Mouse (Mus musculus) G1E (cell line): ENCODE measurements around the gene C1qtnf4. TPM values are rescaled to one million over a fixed set of nuclear protein-coding genes. Genes with fewer than 3 reads are reported as not detected.
A peak's percentile ranks its signal among the peaks of the same experiment; 100 is the strongest.

Experiments
- ATAC-seq: 2 replicates; pipeline ENCODE4 v1.8.0; 2016; ENCODE audit warnings: mild to moderate bottlenecking; ENCODE audit not compliant: insufficient number of reproducible peaks, poor library complexity, low FRiP score, severe bottlenecking; ENCODE audit errors: extremely low read depth
- DNase-seq: peaks from one replicate; pipeline ENCODE4 v3.0.0; 2012; ENCODE audit warnings: low spot score
- H3K27me3 ChIP-seq: 2 replicates; pipeline ENCODE4 v1.6.1; 2012; ENCODE audit warnings: mild to moderate bottlenecking, low read length, inconsistent platforms; ENCODE audit not compliant: insufficient read depth
- H3K36me3 ChIP-seq: replicated peaks from 2 replicates; pipeline ENCODE3; 2012; ENCODE audit warnings: mild to moderate bottlenecking, inconsistent platforms
- H3K4me1 ChIP-seq: 2 replicates; pipeline ENCODE4 v1.6.1; 2012; ENCODE audit warnings: low read depth, low read length, inconsistent platforms, mixed read lengths; ENCODE audit not compliant: insufficient read depth
- H3K4me3 ChIP-seq: 2 replicates; pipeline ENCODE4 v1.5.1; 2012; ENCODE audit warnings: low read depth, mild to moderate bottlenecking, inconsistent platforms, low read length, moderate library complexity, mixed read lengths
- H3K9me3 ChIP-seq: replicated peaks from 2 replicates; pipeline ENCODE4 v1.6.1; 2012; ENCODE audit warnings: inconsistent platforms
- CTCF ChIP-seq: IDR thresholded peaks from 2 replicates; pipeline ENCODE4 v1.5.1; 2012; ENCODE audit warnings: low read depth, low read length, inconsistent platforms, mixed read lengths
- GATA1 ChIP-seq: IDR thresholded peaks from 2 replicates; pipeline ENCODE4 v1.6.1; 2012; ENCODE audit warnings: borderline replicate concordance, low read length, inconsistent platforms, mixed read lengths
- GATA2 ChIP-seq: IDR thresholded peaks from 2 replicates; pipeline ENCODE4 v1.6.1; 2012; ENCODE audit warnings: low read depth, low read length, inconsistent platforms, borderline replicate concordance
- POLR2AphosphoS5 ChIP-seq: IDR thresholded peaks from 2 replicates; pipeline ENCODE4 v1.6.1; 2012; ENCODE audit warnings: low read depth, low read length, inconsistent platforms; ENCODE audit not compliant: insufficient replicate concordance
- TAL1 ChIP-seq: conservative IDR thresholded peaks from 2 replicates; pipeline ENCODE4 v1.6.1; 2012; ENCODE audit warnings: low read depth, low read length, inconsistent platforms, mixed read lengths
- polyA plus RNA-seq: library from polyadenylated mRNA; stranded (reverse); fragments of >175 nt; gene quantifications from 2 replicates; pipeline ENCODE4 v1.2.3, GENCODE M21; 2012
- total RNA-seq, 2 experiments: library from RNA; stranded (forward) in 1 of 2; stranded (reverse) in 1 of 2; fragments of 200-1000 nt in 1 of 2; fragments of >200 nt in 1 of 2; fragmentation: Nextera tagmentation in 1 of 2; gene quantifications; 2 replicates each; pipeline ENCODE4 v1.2.3; 2014 to 2017

C1qtnf4 gene
- total RNA-seq (2014; fragmentation: Nextera tagmentation): not detected in 2 replicates
- 0.16 TPM in 1 of 2 replicates, not detected in the other for total RNA-seq (2017)
- not detected in 2 replicates for polyA plus RNA-seq

DNA sequence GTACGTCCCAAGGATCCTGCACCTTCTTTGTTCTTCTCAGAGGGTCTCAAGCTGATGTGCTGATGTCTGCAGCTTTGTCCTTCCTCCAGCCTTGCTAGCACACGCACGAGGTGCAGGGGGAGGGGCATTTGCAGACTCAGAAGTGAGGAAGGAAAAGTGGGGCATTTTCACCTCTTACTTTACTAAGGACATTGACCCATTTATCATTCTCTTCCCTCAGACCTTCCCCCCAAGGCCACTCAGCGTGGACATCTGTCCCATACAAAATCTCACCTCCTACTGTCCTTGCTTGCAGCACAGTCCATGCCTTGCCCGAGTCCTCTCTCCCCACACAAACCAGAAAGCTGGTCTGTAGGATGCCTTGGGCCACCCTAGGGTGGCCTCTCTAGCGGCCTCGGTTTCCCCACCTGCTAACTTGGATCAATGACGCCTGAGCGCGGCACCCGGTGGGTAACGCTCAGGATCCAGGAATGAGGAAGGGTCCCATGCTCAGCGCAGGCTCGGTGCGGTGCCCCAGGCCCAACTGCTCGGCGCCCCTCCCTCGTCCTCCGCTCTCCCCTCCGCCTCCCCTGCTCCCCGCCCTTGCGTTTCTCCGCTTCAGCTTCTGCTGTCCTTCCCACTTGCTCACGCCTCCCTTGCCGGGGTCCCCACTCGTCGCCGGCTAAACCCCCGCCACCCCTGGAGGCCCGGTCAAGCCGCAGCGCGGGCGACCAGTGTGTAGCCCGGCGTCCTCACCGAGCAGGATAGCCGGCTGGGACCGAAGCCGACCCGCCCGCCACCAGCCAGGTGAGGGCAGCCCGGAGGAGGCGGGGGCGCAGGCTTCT, at the start of gene C1qtnf4:
C1qtnf4 (plus strand) TSS at position 643 of the 824 bp plus-strand sequence.
- Histone ChIP-seq H3K4me1 (peaks cover 12% of the 10 kb centered on the region), H3K9me3 (peaks cover 21% of the 10 kb centered on the region), H3K4me3 (no peak within 1 kb of the TSS; the same call in 1 of the 2 replicates), H3K36me3 (peaks cover 3% of the 10 kb centered on the region), H3K27me3 (peaks cover 52% of the 10 kb centered on the region)
- DNase-seq (no peak), ATAC-seq (no peak)
- TF ChIP-seq CTCF (no peak), GATA1 (no peak), POLR2AphosphoS5 (no peak), GATA2 (no peak), TAL1 (no peak)

GRCm38 (mm10) chr2:90838621-90839020, 47.0 kb upstream of the C1qtnf4 start:
- TF ChIP-seq GATA1 (no peak), TAL1 (no peak), POLR2AphosphoS5 (no peak), GATA2 (no peak)
- peaks cover 25% of the 10 kb centered on the region for H3K9me3 ChIP-seq
- no peak overlapping the region for H3K4me3 ChIP-seq
- 0 out of 2 replicates have a peak, but pooled peaks cover 5% of the 10 kb centered on the region for H3K27me3 ChIP-seq
- ATAC-seq (no peak), DNase-seq (no peak)
- no peaks in the 10 kb centered on the region for H3K36me3 ChIP-seq
- H3K4me1 ChIP-seq: no peaks in the 10 kb centered on the region; the same call in 1 of the 2 replicates

GRCm38 (mm10) chr2:90843666-90844065, 42.0 kb upstream of the C1qtnf4 start:
- DNase-seq (no peak), ATAC-seq (no peak)
- H3K4me1 ChIP-seq: peaks cover 17% of the 10 kb centered on the region
- no peak overlapping the region for H3K4me3 ChIP-seq
- no peaks in the 10 kb centered on the region for H3K36me3 ChIP-seq
- TF ChIP-seq TAL1 (no peak), GATA1 (no peak), GATA2 (no peak), CTCF (no peak), POLR2AphosphoS5 (no peak)
- H3K9me3 ChIP-seq: peaks cover 25% of the 10 kb centered on the region
- H3K27me3 ChIP-seq: no peaks in the 10 kb centered on the region

DNA sequence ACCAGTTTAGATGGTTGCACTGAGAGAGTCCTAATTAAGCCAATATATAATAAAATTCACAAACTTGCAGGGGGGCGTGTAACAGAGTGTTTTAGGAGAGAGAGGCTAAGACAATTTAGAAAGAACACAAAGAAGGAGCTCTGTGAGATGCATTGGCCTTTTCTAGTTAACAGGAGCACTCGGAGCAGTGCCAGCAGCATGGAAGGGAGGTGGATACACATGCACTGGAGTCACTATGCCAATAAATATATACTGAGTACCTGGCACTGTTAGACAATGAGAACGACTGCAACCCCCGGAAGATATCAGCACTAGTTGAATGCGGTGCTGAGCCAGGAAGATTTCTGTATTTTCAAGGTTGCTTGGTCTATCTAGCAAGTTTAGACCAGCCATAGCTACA, 41.4 kb upstream of the C1qtnf4 start:
- Histone ChIP-seq H3K4me1 (peaks cover 22% of the 10 kb centered on the region), H3K4me3 (no peak overlapping the region), H3K36me3 (peaks cover 3% of the 10 kb centered on the region), H3K9me3 (peaks cover 25% of the 10 kb centered on the region), H3K27me3 (no peaks in the 10 kb centered on the region)
- DNase-seq (no peak), ATAC-seq (no peak)
- TF ChIP-seq GATA2: no peak
- TF ChIP-seq TAL1: no peak
- TF ChIP-seq POLR2AphosphoS5: no peak
- TF ChIP-seq CTCF: no peak
- TF ChIP-seq GATA1: no peak

DNA sequence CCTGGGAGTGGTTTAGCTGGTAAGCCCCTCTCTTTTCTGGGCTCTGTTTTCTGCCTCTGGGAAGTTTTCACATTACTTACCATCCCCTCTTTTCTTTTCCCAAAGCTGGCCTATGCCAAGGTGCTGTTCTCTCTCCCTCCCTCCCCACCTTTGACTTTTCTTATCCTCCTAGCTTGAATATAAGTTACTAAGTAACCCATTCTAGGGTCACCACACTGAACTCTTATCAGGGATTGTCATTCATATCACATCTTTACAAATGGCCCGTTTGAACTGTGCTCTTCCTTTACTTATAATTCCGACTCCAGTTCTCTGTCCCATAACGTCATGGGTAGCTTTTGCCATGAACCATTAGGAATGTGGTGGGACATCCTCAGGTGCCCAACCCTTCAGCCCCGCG, 40.4 kb upstream of the C1qtnf4 start:
- peaks cover 11% of the 10 kb centered on the region for H3K36me3 ChIP-seq
- no peak for TF ChIP-seq GATA1
- no peak for TF ChIP-seq POLR2AphosphoS5
- TF ChIP-seq CTCF: no peak
- TF ChIP-seq GATA2: no peak
- TF ChIP-seq TAL1: no peak
- H3K4me1 ChIP-seq: peaks cover 25% of the 10 kb centered on the region
- no peak for DNase-seq
- ATAC-seq: no peak
- H3K27me3 ChIP-seq: no peaks in the 10 kb centered on the region
- H3K4me3 ChIP-seq: no peak overlapping the region
- H3K9me3 ChIP-seq: peaks cover 18% of the 10 kb centered on the region

DNA sequence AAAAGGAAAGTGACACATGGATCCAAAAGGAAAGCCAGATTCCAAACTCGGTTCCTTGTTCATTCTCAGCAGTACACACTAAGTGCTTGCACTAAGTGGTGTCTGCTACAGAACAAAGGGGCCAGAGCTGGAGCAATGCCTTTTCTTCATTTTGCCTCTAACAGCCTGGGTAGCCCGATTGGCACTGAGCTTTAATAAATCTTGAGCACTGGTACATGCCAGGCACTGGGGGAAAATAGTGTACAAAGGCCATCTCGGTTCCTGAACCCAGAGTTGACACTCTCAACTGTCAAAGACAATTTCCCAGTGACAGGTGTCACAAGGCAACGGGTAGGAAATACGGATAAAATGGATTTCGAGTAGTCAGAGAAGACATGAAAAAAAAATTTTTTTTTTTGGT, 39.5 kb upstream of the C1qtnf4 start:
- H3K27me3 ChIP-seq: no peaks in the 10 kb centered on the region
- H3K4me1 ChIP-seq: peaks cover 32% of the 10 kb centered on the region
- H3K36me3 ChIP-seq: peaks cover 21% of the 10 kb centered on the region
- TF ChIP-seq POLR2AphosphoS5 (no peak), GATA2 (no peak), CTCF (no peak), GATA1 (no peak), TAL1 (no peak)
- ATAC-seq (no peak), DNase-seq (no peak)
- H3K4me3 ChIP-seq: peak overlapping the region; percentile 99
- H3K9me3 ChIP-seq: peaks cover 9% of the 10 kb centered on the region
